Mouse (Mus musculus) CH12.LX (cell line): ENCODE data around the gene Me3. TPM values are rescaled to one million over a fixed set of nuclear protein-coding genes. Genes with fewer than 3 reads are reported as not detected.

ENCODE experiments used
- DNase-seq: peaks from one replicate; pipeline ENCODE4 v3.0.0-alpha.2; 2013; ENCODE audit errors: extremely low read depth
- H3K27ac ChIP-seq: 2 replicates; pipeline ENCODE4 v1.5.1; 2012; ENCODE audit warnings: low read depth, mild to moderate bottlenecking, control low read depth, moderate library complexity; ENCODE audit not compliant: insufficient read depth
- H3K27me3 ChIP-seq: replicated peaks from 2 replicates; pipeline ENCODE3; 2012; ENCODE audit warnings: inconsistent platforms
- H3K36me3 ChIP-seq, 2 experiments: replicated peaks in 1 of 2; 2 replicates each; pipeline versions ENCODE3 to v1.6.1; 2012; ENCODE audit warnings: inconsistent platforms in 1 of 2, low read length in 1 of 2, mild to moderate bottlenecking in 1 of 2, mixed read lengths in 1 of 2, moderate library complexity in 1 of 2; ENCODE audit not compliant: control insufficient read depth in 1 of 2, insufficient read depth in 1 of 2
- H3K4me1 ChIP-seq, 2 experiments: 2 replicates each; pipeline ENCODE4 v1.6.1; 2012; ENCODE audit warnings: inconsistent platforms in 1 of 2, moderate library complexity in 1 of 2; ENCODE audit not compliant: insufficient read depth in 2 of 2, control insufficient read depth in 1 of 2
- H3K4me2 ChIP-seq: 2 replicates; pipeline ENCODE4 v1.6.1; 2012; ENCODE audit warnings: low read depth, mild to moderate bottlenecking, control low read depth; ENCODE audit not compliant: poor library complexity, insufficient read depth, severe bottlenecking
- H3K4me3 ChIP-seq, 3 experiments: fragments of 150-350 bp in 1 of 3; sonication (generic) in 1 of 3; replicated peaks in 1 of 3; 2 replicates each; pipeline versions ENCODE3 to v1.5.1; 2011 to 2012; ENCODE audit warnings: low read depth in 2 of 3, low read length in 2 of 3, mild to moderate bottlenecking in 2 of 3, moderate library complexity in 2 of 3, control low read depth in 1 of 3, improper control_type of control experiment in 1 of 3, inconsistent platforms in 1 of 3, mixed read lengths in 1 of 3; ENCODE audit not compliant: poor library complexity in 1 of 3
- H3K79me2 ChIP-seq: replicated peaks from 2 replicates; pipeline ENCODE4 v1.6.1; 2012; ENCODE audit warnings: mild to moderate bottlenecking, moderate library complexity; ENCODE audit not compliant: control insufficient read depth, poor library complexity, insufficient read depth, severe bottlenecking; ENCODE audit errors: extremely low read depth
- H3K9ac ChIP-seq: 2 replicates; pipeline ENCODE4 v1.6.1; 2012; ENCODE audit warnings: low read depth, mild to moderate bottlenecking, control low read depth, moderate library complexity; ENCODE audit not compliant: insufficient read depth
- H3K9me3 ChIP-seq: replicated peaks from 2 replicates; pipeline ENCODE3; 2012; ENCODE audit warnings: low read length, inconsistent platforms, mixed read lengths
- BHLHE40 ChIP-seq: IDR thresholded peaks from 2 replicates; pipeline ENCODE4 v1.6.1; 2011; ENCODE audit warnings: mild to moderate bottlenecking, low read depth, low read length, improper control_type of control experiment
- CHD1 ChIP-seq: IDR thresholded peaks from 2 replicates; pipeline ENCODE4 v1.6.1; 2012; ENCODE audit warnings: low read depth, low read length, improper control_type of control experiment, inconsistent platforms
- CTCF ChIP-seq, 2 experiments: IDR thresholded peaks in 1 of 2; conservative IDR thresholded peaks in 1 of 2; 2 replicates each; pipeline ENCODE4 v1.5.1; 2011 to 2012; ENCODE audit warnings: low read depth in 2 of 2, low read length in 2 of 2, improper control_type of control experiment in 1 of 2, inconsistent platforms in 1 of 2, mild to moderate bottlenecking in 1 of 2, moderate library complexity in 1 of 2
- E2F4 ChIP-seq: IDR thresholded peaks from 2 replicates; pipeline ENCODE4 v1.6.1; 2011; ENCODE audit warnings: low read depth, low read length, improper control_type of control experiment; ENCODE audit not compliant: insufficient replicate concordance
- ELF1 ChIP-seq: IDR thresholded peaks from 2 replicates; pipeline ENCODE4 v1.6.1; 2014; ENCODE audit warnings: low read depth, mild to moderate bottlenecking, inconsistent platforms, low read length, improper control_type of control experiment
- ETS1 ChIP-seq: conservative IDR thresholded peaks from 2 replicates; pipeline ENCODE4 v1.6.1; 2012; ENCODE audit warnings: low read depth, mild to moderate bottlenecking, inconsistent platforms, low read length, improper control_type of control experiment, moderate library complexity
- JUN ChIP-seq: IDR thresholded peaks from 2 replicates; pipeline ENCODE4 v1.6.1; 2011; ENCODE audit warnings: low read depth, mild to moderate bottlenecking, low read length, improper control_type of control experiment, moderate library complexity; ENCODE audit not compliant: insufficient read depth
- JUND ChIP-seq: conservative IDR thresholded peaks from 2 replicates; pipeline ENCODE4 v1.6.1; 2011; ENCODE audit warnings: low read depth, low read length, improper control_type of control experiment
- KAT2A ChIP-seq: IDR thresholded peaks from 2 replicates; pipeline ENCODE4 v1.6.1; 2012; ENCODE audit warnings: low read length, improper control_type of control experiment, inconsistent platforms; ENCODE audit not compliant: insufficient replicate concordance
- MAFK ChIP-seq: IDR thresholded peaks from 2 replicates; pipeline ENCODE4 v1.6.1; 2011; ENCODE audit warnings: low read length, improper control_type of control experiment; ENCODE audit not compliant: insufficient replicate concordance
- MAX ChIP-seq: IDR thresholded peaks from 2 replicates; pipeline ENCODE4 v1.6.1; 2011; ENCODE audit warnings: low read length, improper control_type of control experiment
- MAZ ChIP-seq: IDR thresholded peaks from 2 replicates; pipeline ENCODE4 v1.6.1; 2012; ENCODE audit warnings: low read depth, mild to moderate bottlenecking, inconsistent platforms, low read length, improper control_type of control experiment, moderate library complexity
- MEF2A ChIP-seq: IDR thresholded peaks from 2 replicates; pipeline ENCODE4 v1.6.1; 2014; ENCODE audit warnings: low read depth, mild to moderate bottlenecking, inconsistent platforms, low read length, improper control_type of control experiment, borderline replicate concordance
- MYC ChIP-seq: IDR thresholded peaks from 2 replicates; pipeline ENCODE4 v1.6.1; 2011; ENCODE audit warnings: low read depth, mild to moderate bottlenecking, improper control_type of control experiment, low read length
- POLR2A ChIP-seq: IDR thresholded peaks from 2 replicates; pipeline ENCODE4 v1.6.1; 2011; ENCODE audit warnings: low read depth, mild to moderate bottlenecking, improper control_type of control experiment, low read length
- POLR2AphosphoS2 ChIP-seq: IDR thresholded peaks from 2 replicates; pipeline ENCODE4 v1.6.1; 2011; ENCODE audit warnings: low read depth, low read length, improper control_type of control experiment
- RAD21 ChIP-seq: IDR thresholded peaks from 2 replicates; pipeline ENCODE4 v1.6.1; 2011; ENCODE audit warnings: low read depth, mild to moderate bottlenecking, low read length, improper control_type of control experiment, moderate library complexity
- RCOR1 ChIP-seq: conservative IDR thresholded peaks from 2 replicates; pipeline ENCODE4 v1.6.1; 2012; ENCODE audit warnings: low read depth, mild to moderate bottlenecking, inconsistent platforms, low read length, improper control_type of control experiment
- TCF12 ChIP-seq: IDR thresholded peaks from 2 replicates; pipeline ENCODE4 v1.6.1; 2014; ENCODE audit warnings: low read depth, mild to moderate bottlenecking, inconsistent platforms, low read length, improper control_type of control experiment
- USF1 ChIP-seq: IDR thresholded peaks from 2 replicates; pipeline ENCODE4 v1.6.1; 2014; ENCODE audit warnings: low read depth, mild to moderate bottlenecking, inconsistent platforms, low read length, improper control_type of control experiment
- ZC3H11A ChIP-seq: IDR thresholded peaks from 2 replicates; pipeline ENCODE4 v1.6.1; 2012; ENCODE audit warnings: low read depth, mild to moderate bottlenecking, inconsistent platforms, low read length, improper control_type of control experiment
- ZKSCAN1 ChIP-seq: IDR thresholded peaks from 2 replicates; pipeline ENCODE4 v1.6.1; 2012; ENCODE audit warnings: low read depth, inconsistent platforms, low read length, improper control_type of control experiment, borderline replicate concordance
- ZMIZ1 ChIP-seq: IDR thresholded peaks from 2 replicates; pipeline ENCODE4 v1.6.1; 2012; ENCODE audit warnings: low read depth, mild to moderate bottlenecking, inconsistent platforms, low read length, improper control_type of control experiment
- ZNF384 ChIP-seq: IDR thresholded peaks from 2 replicates; pipeline ENCODE4 v1.6.1; 2012; ENCODE audit warnings: low read depth, low read length, improper control_type of control experiment, inconsistent platforms
- dilution Hi-C: fragments of 300-500 bp; cut with MboI; formaldehyde crosslinking; loops from 2 replicates; pipeline ENCODE4 v1.14.3; 2020; ENCODE audit warnings: low sequenced_read_pairs; ENCODE audit not compliant: extremely low pct_unique_long_range_greater_than_20kb, extremely low pct_ligation_motif_present
- in situ Hi-C: fragments of 300-500 bp; cut with MboI; formaldehyde crosslinking; loops from 3 replicates; pipeline ENCODE4 v1.14.3; 2019; ENCODE audit warnings: low sequenced_read_pairs, low pct_ligation_motif_present, low pct_unique_long_range_greater_than_20kb, mixed read lengths
- polyA plus RNA-seq: library from polyadenylated mRNA; unstranded; fragments of >175 nt; gene quantifications from 2 replicates; pipeline ENCODE4 v1.2.1, GENCODE M21; 2012; ENCODE audit warnings: low read depth; ENCODE audit not compliant: insufficient read length
- total RNA-seq, 2 experiments: library from RNA; depleted of rRNA; stranded (reverse); fragments of 300-350 nt in 1 of 2; fragments of >200 nt in 1 of 2; gene quantifications; 2 replicates each; pipeline ENCODE4 v1.2.3; 2012 to 2014

Gene Me3
- total and polyA plus RNA-seq, 3 experiments, result not detected

DNA sequence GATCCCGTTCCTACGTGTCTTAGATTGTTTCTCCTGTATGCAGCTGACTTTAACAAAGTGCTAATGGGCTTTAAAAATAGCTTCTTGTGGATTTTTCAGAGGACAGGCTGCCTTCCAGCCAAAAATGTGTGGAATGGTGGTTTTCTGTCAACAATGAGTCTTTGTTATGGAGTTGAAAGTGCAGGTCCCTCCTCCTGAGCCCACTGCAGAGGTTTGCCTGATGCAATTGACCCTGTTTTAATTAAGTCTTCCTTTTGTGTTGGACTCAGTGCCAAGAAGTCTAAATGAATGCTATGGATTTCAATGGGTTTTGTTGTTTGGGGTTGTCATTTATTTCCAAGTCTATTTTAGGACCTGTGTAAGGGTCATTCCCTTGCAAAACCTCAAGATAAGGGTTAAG is 141.7 kb downstream of the Me3 start:
- no peak for DNase-seq
- Histone ChIP-seq H3K4me1 (no peaks in the 10 kb centered on the region; a peak in 1 of 4 replicates), H3K9ac (no peak overlapping the region), H3K27me3 (no peaks in the 10 kb centered on the region), H3K4me3 (no peak overlapping the region), H3K27ac (no peak overlapping the region), H3K4me2 (peak overlapping the region; percentile 14; the same call in 1 of the 2 replicates), H3K79me2 (no peaks in the 10 kb centered on the region), H3K36me3 (no peaks in the 10 kb centered on the region), H3K9me3 (no peaks in the 10 kb centered on the region)
- TF ChIP-seq MAZ (no peak), RCOR1 (no peak), BHLHE40 (no peak), ETS1 (no peak), POLR2AphosphoS2 (no peak), MAFK (no peak), CTCF (conservative IDR thresholded peaks at IDR 0.05 in 1 of 2, IDR thresholded peaks at IDR 0.05 in 1 of 2; ENCODE audit: low read depth in 2 of 2, low read length in 2 of 2) (no peak), KAT2A (no peak), ZMIZ1 (no peak), TCF12 (no peak), ZNF384 (no peak), MAX (no peak), USF1 (no peak), E2F4 (no peak), MEF2A (no peak), JUN (no peak), CHD1 (no peak), POLR2A (no peak), MYC (no peak)
- in situ Hi-C loops (no loop called here), dilution Hi-C loops (no loop called here)

GRCm38 (mm10) chr7:89775848-89776247 is 143.7 kb downstream of the Me3 start:
- no peaks in the 10 kb centered on the region for H3K9me3 ChIP-seq
- DNase-seq, result no peak
- H3K27me3 ChIP-seq, result no peaks in the 10 kb centered on the region
- H3K9ac ChIP-seq, result no peak overlapping the region
- H3K4me2 ChIP-seq, result no peak overlapping the region
- H3K27ac ChIP-seq, result no peak overlapping the region
- no peak for TF ChIP-seq MAZ
- no peak for TF ChIP-seq MAX
- TF ChIP-seq ETS1, result no peak
- no peak for TF ChIP-seq CTCF (conservative IDR thresholded peaks at IDR 0.05 in 1 of 2, IDR thresholded peaks at IDR 0.05 in 1 of 2; ENCODE audit: low read depth in 2 of 2, low read length in 2 of 2)
- no peak for TF ChIP-seq MEF2A
- no peak for TF ChIP-seq ELF1
- TF ChIP-seq JUND, result no peak
- TF ChIP-seq BHLHE40, result no peak
- no peak for TF ChIP-seq ZC3H11A
- TF ChIP-seq ZKSCAN1, result no peak
- TF ChIP-seq RAD21, result no peak
- no peak for TF ChIP-seq KAT2A
- TF ChIP-seq, all 38 proteins: peak for 0
- Histone ChIP-seq H3K36me3 (no peaks in the 10 kb centered on the region), H3K79me2 (no peaks in the 10 kb centered on the region), H3K4me1 (no peaks in the 10 kb centered on the region; a peak in 1 of 4 replicates), H3K4me3 (no peak overlapping the region)
- in situ Hi-C loops, result no loop called here
- dilution Hi-C loops, result no loop called here
